Mouse (Mus musculus): Measurements from ENCODE around the gene Lrba.

The Lrba gene

DNA sequence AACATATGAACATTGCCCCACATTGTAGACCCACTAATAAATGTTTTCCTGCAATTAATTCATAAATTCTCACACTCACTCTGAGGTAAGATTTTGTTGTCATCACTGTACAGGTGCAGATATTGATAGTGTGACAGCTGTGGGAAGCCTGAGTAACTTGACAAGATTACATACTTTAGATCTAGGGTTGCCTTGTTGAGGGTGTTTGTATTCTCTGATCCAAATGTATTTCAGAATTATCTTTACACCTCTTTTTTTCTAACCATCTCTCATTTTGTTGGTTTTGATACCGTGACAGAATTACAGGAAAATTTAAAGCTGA lies 336.5 kb downstream of the Lrba start:
- DNase-seq, result no peak

DNA sequence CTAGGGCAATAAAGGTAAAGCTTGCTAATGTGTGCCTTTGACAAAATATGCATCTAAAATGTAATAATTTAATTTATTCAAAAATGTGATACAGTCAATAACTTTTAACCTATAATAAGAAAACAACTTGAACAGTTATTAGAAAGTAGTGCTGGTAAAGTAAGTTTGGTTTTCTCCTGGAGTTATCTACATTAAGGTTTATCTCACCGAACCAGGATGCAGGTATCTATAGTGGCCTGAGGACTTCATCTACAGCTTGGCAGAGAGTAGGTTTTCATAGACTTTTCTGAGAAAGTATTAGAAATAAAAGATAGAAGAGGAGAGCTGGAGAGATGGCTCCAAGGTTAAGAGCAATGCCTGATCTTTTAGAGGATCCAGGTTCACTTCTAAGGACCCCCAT lies 336.9 kb downstream of the Lrba start:
- no peak for DNase-seq

DNA sequence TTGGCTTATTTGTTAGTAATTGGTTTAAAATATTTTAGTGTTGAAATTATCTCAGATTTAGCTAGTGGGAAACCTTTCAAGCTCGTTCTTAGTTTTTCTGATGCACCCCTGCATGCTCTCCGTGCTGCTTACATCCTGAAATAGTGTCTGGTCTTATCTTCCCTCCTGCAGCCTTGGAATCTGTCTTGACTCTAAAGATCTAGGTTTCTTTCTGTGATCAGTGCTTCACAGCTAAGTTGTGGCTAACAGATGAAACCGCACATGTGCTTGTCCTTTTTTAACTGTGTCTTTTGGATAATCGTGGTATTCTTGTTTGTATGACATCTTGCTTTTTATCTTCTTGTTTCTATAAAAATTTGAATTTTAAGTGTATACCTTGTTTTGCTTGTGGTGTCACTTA lies 342.8 kb downstream of the Lrba start:
- DNase-seq, result no peak

DNA sequence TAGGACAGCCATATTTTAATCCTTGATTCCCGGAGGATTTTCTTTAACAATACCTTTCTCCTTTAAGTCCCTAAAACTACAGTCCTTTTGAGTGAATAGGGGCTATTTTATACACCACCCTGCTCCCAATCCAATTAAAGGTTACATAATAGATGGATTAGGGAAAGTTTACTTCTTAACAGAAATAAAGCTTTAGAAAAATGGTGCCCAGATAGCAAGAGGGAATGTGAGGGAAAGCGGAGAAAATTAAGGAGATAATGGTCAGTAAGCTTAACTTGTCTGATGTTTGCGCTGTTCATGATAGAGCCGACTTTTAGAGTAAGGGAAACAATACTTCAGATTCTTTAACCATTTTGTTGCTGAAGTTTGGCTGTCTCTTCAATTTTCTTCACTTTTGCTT lies 347.0 kb downstream of the Lrba start:
- DNase-seq, result no peak

DNA sequence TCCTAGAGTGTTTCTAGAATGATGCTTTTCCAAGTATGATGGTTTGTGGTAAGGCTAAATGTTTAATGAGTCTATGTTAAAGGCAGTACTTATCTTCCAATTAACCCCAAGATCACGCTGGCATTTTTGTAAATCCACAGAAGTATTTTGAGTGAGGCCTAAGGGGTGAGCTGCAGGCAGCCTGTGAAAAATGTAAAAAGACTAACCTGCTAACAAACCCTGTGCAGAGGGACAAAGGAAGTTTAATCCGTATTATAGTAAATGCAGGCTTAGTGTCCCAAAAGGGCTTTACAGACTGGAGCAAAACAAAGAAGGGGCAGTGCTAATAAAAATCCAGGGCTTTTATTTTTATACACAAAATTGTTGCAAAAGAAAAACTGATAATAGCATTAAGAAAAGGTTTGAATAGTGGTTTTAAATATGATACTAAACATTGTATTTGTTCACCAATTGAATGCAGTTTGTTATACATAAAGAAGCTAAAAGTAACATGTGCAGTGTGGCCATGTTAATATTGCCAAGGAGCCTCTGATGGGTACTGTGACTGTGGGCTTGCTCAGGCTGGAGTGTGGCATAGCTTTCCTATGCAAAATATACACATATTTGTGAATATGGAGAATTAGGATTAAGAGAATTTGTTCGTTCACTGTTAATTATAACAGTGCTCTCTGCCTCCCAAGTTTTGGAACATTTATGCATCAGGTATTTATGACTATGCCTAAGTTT lies 348.2 kb downstream of the Lrba start:
- no peak for DNase-seq

DNA sequence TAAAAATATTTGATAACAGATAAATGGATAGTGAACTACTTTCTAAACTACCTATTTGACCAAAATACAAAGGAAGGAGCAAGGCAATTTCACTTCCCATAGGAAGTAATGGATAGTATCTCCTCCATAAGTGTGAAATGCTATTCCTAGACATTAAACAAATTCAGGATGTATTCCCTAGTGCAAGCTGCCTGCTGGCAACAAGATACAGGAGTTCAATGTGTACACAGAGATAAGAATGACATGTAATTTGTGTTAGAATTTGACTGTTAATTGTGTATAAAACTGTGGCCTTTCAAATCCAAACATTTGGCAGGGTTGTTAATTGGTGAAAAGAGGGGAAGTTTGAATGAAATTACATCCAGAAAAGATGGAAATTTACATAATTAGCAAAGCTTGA lies 350.8 kb downstream of the Lrba start:
- DNase-seq, result no peak

DNA sequence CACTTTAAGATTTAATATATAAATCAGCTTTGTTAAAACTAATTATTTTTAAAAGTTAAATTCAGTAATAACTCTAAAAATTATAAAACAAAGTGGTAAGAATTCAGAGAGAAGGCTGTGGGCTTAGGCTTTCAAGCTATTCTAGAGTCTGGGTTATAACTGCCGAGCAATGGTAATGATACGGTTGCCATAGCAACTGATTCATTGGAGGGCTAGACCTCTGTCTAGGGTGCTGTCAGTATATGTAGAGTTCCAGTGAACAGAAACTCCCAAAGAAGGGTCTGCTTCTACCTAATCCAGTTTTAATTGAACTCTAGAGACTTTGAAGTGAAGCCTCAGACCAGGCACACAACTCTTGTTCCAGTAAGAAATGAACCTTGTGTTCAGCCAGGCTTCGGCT lies 377.8 kb downstream of the Lrba start:
- DNase-seq, result no peak

DNA sequence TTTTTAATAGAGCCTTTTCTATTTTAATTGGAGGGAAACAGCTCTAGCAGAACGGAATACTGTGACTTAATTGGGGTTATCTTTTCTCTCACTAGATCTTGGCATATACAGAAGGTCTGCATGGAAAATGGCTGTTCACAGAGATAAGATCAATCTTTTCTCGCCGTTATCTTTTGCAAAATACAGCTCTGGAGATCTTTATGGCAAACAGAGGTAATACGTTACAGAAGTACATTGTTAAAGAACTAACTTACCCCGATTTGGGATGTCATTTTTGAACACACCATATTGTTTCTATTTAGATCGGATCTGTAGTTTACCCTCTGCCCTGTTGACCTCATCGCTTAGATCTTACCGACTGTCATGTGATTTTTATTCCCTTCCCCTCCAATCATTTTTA lies 381.3 kb downstream of the Lrba start:
- no peak for DNase-seq

DNA sequence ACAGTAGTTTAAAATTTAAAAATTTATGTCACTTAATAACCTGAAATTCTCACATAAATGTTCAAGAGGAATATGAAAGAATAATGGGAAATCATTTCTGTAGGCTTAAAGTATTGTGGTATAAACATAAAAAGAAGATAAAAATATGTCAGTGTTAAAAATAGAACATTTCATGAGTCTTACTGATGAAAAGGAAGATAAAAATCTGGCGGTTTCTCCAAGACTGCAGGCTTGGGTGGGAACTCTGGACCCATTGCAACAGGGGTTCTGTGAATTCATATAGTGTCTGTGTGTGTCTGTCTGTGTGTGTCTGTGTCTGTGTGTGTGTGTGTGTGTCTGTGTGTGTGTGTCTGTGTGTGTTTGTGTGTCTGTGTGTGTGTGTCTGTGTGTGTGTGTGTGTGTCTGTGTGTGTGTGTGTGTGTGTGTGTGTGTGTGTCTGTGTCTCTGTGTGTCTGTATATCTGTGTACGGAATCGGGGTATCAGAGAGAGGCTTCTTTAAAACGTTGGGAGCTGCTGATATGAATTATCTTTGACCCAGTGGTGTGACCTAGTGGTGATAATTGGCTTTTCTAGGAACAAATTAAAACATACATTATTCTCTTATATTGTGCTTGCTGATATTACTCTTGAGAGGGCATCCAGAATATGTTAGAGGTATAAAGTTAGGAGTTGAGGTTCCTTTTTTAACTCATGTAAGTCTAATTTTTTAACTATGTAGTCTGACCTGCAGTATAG lies 402.7 kb downstream of the Lrba start:
- DNase-seq, result no peak

DNA sequence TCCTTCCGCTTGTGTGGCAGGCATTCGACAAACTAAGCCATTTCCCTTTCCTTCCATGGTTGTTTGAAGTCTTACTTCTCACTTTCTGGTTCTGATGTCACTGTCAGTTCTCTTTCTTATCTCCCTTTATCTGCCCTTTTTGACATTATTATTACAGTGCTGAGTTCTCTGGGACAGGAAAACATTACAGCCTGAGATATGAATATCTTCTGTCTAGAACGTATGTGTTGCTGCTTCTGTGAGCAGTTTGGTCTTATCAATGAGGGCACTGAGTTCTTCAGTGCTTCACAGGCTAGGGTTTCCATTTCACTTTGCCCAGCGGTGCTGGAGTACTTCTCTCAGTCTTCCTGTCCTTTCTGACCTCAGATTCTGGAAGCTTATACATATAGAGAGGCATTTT lies 404.9 kb downstream of the Lrba start:
- DNase-seq, result no peak

DNA sequence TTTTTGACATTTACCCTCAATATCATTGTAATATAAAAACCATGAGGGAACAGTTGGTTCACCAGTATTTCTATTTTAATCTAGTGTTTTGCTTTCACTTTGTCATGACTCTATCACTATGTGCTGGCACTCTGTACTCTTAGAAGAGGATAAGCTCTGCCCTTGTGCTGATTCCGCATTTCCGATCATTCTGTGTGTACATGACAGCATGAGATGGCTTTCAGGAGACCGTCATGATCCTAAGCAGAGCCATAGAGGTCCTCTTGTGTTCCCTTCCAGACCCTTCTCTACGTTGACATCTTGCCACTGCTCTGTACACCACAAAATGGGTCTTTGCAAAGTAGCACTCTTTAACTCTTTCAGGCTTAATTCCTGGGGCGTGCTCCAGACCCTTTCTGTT lies 411.0 kb downstream of the Lrba start:
- DNase-seq, result no peak

DNA sequence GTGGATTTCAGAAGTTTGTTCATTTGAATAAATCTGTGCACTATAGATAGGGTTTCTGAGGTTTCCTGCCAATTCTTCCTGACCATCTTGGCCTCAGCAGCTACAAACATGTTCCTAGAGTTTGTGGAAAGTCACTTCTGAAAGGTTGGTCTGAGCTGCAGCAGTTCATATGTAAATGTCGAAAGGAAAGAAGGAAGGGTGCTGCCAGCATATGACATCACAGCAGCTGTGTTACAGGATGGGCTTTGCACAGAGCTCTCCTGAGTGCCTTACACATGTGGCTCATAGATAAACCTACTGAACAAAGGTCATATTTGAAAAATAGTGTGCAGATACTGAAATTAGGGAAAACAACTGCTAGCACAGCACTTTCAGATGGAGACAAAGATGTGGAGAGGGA lies 411.5 kb downstream of the Lrba start:
- DNase-seq, result no peak

DNA sequence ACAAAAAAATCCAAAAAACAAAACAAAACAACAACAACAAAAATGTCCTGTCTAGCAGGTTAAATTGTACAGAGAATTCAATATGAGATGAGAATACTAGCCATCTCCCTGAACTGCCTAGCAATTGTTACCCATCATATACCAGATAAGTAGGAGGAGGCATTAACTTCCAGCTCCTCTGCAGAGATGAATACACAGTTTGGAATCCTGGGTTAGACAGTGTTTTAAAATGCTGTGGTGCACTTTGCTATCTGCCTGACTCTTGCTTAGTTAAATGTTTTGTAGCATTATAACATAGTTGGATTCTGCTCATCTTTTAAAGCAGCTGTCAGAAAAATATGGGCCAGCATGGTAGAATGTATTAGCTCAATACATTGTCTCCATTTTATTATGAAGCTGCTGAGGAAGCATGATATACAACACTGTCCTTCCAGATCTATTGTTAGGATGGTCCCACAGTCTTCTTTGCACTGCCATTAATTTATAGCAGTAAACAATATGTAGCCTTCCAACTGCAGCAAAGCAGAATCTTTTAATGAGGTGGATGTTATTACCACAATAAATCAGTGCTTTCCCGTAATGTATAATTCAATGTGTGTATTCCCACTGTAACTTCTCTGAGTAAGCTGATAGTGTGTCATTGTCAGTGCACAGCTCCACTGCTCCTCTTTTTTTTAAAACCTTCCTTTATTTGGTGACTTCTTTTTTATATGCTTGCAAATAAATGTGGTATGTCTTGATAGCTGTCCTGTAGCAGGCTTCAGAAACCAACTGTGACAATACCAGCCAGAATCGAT lies 414.3 kb downstream of the Lrba start:
- DNase-seq, result no peak

DNA sequence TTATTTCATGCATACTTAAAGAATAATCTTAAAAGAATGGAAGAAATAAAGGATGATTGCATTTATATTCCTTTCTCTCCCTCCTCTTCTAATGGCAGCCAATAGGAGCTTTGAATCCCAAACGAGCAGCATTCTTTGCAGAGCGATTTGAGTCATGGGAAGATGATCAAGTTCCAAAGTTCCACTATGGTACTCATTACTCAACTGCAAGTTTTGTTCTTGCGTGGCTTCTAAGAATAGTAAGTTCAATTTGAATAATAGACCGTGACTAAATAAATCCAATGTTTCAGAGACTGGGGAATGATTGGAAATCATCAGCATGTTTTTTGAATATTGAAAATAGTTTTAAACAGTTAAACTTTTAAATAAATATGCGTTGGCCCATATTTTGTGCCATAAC lies 416.9 kb downstream of the Lrba start:
- DNase-seq, result no peak

DNA sequence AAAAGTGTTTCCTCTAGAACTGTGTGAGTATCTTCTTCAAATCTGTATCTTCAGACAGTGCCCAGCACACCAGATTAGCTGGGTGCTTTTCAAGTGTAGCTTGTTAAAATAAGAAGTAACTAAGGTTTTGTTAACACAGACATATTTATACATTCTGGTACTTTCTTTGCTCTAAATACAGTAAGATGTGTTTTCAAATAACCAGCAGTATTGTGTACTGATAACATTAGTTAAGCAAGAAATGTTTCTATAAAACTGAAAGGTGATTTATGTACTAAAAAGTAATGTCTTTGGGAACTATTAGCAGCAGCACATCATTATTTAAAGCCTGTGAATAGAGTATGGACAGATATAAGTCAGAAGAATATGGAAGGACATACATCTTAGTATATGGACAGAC lies 417.3 kb downstream of the Lrba start:
- no peak for DNase-seq

DNA sequence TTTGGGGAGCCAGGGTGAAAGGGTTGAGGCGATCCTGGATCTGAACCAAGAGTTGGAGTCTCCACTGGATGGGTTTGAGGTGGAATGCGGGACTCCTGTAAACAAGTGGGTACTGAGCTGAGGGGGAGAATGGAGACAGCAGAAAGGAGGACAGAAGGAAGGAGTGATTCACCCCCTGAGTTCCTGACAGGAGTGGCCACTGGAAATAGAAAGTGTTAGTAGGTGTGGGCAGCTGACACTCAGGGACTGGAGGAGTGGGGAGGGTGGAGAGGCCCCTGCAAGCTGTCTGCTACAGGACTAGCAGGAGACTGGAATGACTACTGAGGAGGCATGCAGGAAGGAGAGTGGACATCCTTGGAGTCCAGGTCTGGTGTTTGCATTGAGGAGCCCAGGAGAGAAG lies 422.3 kb downstream of the Lrba start:
- no peak for DNase-seq

DNA sequence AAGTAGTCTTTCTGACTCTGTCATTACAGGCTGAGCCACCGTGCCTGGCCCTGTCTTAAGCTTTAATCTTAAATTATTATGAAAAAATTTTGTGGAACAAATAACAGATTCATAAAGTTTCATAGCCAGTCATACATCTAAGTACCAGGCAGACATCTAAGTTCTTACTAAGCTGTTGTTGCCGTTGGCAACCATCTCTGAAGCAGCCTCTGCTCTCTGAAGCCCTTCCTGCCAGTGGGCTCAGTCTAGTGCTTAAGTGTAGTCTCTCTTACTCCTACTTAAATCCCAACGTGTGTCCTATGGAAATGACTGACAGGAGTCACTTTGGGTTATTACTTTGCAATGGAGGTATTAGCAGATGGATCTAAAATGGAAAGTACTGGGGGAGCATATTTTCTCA lies 426.5 kb downstream of the Lrba start:
- DNase-seq, result no peak

DNA sequence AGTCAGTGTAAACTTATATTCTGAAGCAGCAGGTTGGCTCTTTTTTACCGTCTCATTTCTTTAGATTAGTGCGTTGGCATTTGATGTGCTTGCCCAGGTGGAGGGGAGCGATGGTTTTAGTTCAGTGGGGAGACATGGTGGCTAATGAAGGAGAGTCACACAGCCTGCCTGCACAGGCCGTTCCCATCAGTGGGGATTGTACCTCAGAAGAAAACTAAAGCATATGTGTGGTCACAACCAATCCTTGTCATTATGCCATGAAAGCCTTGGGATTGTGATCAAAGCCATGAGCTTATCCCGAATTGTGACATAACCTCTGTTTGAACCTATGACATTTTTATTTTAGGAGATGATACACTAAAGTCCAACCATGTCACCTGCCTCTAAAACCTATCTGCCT lies 434.8 kb downstream of the Lrba start:
- DNase-seq, result no peak

DNA sequence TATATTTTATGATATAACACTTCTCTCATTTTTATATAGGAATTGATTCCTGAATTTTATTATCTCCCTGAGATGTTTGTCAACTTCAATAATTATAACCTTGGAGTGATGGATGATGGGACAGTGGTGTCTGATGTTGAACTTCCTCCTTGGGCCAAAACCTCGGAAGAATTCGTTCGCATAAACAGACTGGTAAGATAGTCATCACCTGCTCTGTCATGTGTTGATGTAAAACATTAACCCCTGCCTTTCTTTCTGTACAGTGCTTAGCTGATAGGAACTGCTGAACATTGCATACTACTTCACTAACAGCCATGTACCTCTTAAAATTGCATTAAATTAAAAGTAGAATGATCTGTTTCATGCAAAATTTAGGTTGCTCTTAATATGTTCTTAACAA lies 439.9 kb downstream of the Lrba start:
- no peak for DNase-seq

DNA sequence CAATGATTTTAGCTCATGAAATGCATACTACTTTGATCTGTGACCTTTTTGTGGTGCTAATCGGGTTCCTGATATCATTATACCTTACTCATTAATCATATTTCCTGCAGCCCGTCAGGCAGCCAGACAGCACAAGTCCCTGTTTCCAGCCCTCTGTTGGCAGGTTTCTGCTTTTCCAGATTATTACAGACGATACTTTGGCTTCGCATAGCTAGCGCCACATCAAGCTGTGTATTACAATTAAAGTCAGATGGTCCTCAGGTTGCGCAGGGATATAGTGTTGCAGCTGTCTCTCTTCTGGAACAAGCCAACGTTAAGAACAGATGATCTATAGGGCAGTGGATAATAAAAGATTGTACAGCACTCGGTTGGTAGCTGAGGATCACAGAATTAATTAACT lies 443.7 kb downstream of the Lrba start:
- DNase-seq, result no peak

DNA sequence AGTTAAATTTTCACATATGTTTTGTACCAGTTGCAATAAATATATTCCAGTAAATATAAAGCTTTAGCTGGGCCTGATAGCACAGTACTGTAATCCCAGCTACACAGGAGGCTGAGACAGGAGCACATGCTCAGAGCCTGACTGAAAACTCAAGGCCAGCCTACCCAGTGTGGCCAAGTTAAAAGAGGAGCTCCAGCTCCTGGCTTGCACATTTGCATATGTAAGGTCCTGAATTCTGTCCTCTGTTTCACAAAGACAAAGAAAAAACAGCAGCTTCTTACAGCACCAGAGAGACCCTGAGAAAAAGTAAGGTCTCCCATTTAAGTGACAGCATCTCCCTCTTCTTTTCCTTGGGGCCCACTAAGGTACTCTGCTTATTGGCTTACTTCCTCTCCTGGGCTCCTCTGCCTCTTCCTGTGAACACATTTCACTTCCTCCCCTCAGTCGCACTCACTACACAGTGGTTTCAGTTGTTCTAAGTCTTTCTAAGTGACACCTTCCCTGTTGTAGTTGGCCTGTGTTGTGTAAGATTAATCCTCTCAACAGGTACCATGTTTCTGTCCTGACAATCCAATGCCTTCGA lies 453.2 kb downstream of the Lrba start:
- DNase-seq, result peak; percentile 41

DNA sequence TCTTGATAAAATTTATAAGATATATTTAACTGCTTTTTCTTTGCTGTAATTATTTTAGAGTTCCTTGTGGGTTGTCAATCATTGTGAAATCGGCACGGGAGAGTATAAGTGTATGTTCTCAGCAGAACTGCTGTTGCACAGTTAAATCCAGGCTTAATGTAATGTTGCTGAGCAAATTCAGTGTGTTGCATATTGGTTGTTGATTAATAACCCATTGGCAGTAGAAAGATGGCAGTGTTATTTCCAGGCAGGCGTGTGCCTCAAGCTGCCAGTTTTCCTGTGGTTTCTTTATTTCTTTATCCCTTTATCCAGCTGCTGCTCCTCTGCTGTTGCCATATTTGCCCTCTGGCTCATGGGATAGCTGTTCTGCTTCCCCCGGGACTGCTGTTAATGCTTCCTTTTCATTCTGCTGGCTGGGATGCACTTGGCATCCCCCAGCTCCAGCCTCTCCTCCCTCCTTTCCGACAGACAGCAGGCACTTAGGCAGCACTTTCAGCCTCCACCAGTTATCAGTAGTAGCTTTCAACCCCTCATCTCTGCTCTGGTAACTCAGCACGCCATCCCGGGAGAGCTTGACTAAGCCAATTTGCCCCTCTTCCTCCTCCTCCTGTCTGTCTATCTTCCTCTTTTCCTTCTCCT lies 463.2 kb downstream of the Lrba start:
- no peak for DNase-seq

DNA sequence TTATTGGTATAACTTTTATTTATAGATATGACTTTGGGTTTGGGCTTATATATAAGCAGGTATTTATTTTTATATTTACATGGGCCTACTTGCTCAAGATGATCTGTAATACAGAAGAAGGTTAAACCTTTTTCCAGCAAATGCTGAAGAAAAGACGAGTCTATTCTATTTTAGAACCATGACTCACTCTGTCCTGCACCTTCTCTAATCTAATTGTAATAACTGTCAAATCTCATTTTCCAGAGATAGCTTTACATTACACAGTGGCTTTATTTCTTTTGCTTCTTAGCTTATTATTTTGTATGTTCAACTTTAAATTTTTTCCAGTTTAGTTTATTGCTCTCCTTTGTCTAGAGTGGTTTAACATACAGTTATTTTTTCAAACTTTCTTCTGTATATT lies 464.0 kb downstream of the Lrba start:
- no peak for DNase-seq
